Mouse (Mus musculus): ENCODE data around the gene Creb3l4.
A peak's percentile ranks its signal among the peaks of the same experiment; 100 is the strongest.
"Not testable (repeated sequence)": the region's sequence is repeated elsewhere in the genome, so short reads cannot be mapped to it uniquely, and the experiment has no call there.

Gene Creb3l4

GRCm38 (mm10) chr3:90242984-90243775 is at the start of gene Creb3l4:
Gene Creb3l4, minus strand, starts transcription at chr3:90243512.
- DNase-seq (ENCODE audit: low read depth in 1 of 2, low spot score in 2 of 2), result no peak

GRCm38 (mm10) chr3:90292345-90293275 is 49.3 kb upstream of the Creb3l4 start, which contains the start of gene Gatad2b:
Gene Gatad2b, plus strand, starts transcription at chr3:90293178.
- peak; percentile 96 for DNase-seq (ENCODE audit: low read depth in 1 of 2, low spot score in 2 of 2)

- DNase-seq (ENCODE audit: low read depth in 1 of 2, low spot score in 2 of 2), result no peak
Measured at GRCm38 (mm10) chr3:90291982-90292344, 48.7 kb upstream of the Creb3l4 start.

- no peak for DNase-seq (ENCODE audit: low read depth in 1 of 2, low spot score in 2 of 2)
Measured at GRCm38 (mm10) chr3:90290602-90291001, 47.3 kb upstream of the Creb3l4 start.

GRCm38 (mm10) chr3:90289403-90289802 is 46.1 kb upstream of the Creb3l4 start:
- not testable (repeated sequence) for DNase-seq (ENCODE audit: low read depth in 1 of 2, low spot score in 2 of 2)

GRCm38 (mm10) chr3:90284150-90284549 is 40.8 kb upstream of the Creb3l4 start:
- DNase-seq (ENCODE audit: low read depth in 1 of 2, low spot score in 2 of 2), result no peak

GRCm38 (mm10) chr3:90280708-90281107 is 37.4 kb upstream of the Creb3l4 start:
- no peak for DNase-seq (ENCODE audit: low read depth in 1 of 2, low spot score in 2 of 2)

GRCm38 (mm10) chr3:90279743-90280142 is 36.4 kb upstream of the Creb3l4 start:
- DNase-seq (ENCODE audit: low read depth in 1 of 2, low spot score in 2 of 2), result no peak

GRCm38 (mm10) chr3:90279216-90279615 is 35.9 kb upstream of the Creb3l4 start:
- no peak for DNase-seq (ENCODE audit: low read depth in 1 of 2, low spot score in 2 of 2)

- DNase-seq (ENCODE audit: low read depth in 1 of 2, low spot score in 2 of 2), result no peak
Measured at GRCm38 (mm10) chr3:90278211-90278610, 34.9 kb upstream of the Creb3l4 start.

- no peak for DNase-seq (ENCODE audit: low read depth in 1 of 2, low spot score in 2 of 2)
Measured at GRCm38 (mm10) chr3:90277793-90278192, 34.5 kb upstream of the Creb3l4 start.

- DNase-seq (ENCODE audit: low read depth in 1 of 2, low spot score in 2 of 2), result no peak
Measured at GRCm38 (mm10) chr3:90276858-90277257, 33.5 kb upstream of the Creb3l4 start.

- no peak for DNase-seq (ENCODE audit: low read depth in 1 of 2, low spot score in 2 of 2)
Measured at GRCm38 (mm10) chr3:90275286-90275685, 32.0 kb upstream of the Creb3l4 start.

- no peak for DNase-seq (ENCODE audit: low read depth in 1 of 2, low spot score in 2 of 2)
Measured at GRCm38 (mm10) chr3:90273855-90274254, 30.5 kb upstream of the Creb3l4 start.

GRCm38 (mm10) chr3:90272170-90272569 is 28.9 kb upstream of the Creb3l4 start:
- DNase-seq (ENCODE audit: low read depth in 1 of 2, low spot score in 2 of 2), result no peak

- no peak for DNase-seq (ENCODE audit: low read depth in 1 of 2, low spot score in 2 of 2)
Measured at GRCm38 (mm10) chr3:90270784-90271183, 27.5 kb upstream of the Creb3l4 start.

GRCm38 (mm10) chr3:90268971-90269370 is 25.7 kb upstream of the Creb3l4 start:
- DNase-seq (ENCODE audit: low read depth in 1 of 2, low spot score in 2 of 2), result no peak

- no peak for DNase-seq (ENCODE audit: low read depth in 1 of 2, low spot score in 2 of 2)
Measured at GRCm38 (mm10) chr3:90268190-90268589, 24.9 kb upstream of the Creb3l4 start.

- DNase-seq (ENCODE audit: low read depth in 1 of 2, low spot score in 2 of 2), result no peak
Measured at GRCm38 (mm10) chr3:90266901-90267775, 23.8 kb upstream of the Creb3l4 start.

GRCm38 (mm10) chr3:90265932-90266741 is 22.8 kb upstream of the Creb3l4 start:
- peak in 1 of 2 experiments; percentile 70 for DNase-seq (ENCODE audit: low read depth in 1 of 2, low spot score in 2 of 2)
